Mouse (Mus musculus) cerebral cortex, adult 2 months (tissue): ENCODE data around the gene Calhm2.

Source experiments
- WGBS: fragments of 180-500 bp; shearing (Covaris S2); methylation state at CpG from one replicate; pipeline ENCODE4 v1.1.7; 2018; 5-methylcytosine and 5-hydroxymethylcytosine counted together

Calhm2 gene

GRCm38 (mm10) chr19:47067924-47068611 lies 70.0 kb downstream of the Calhm2 start:
- WGBS, result under 1% methylated on average over 66 of the region's 72 CpGs

DNA sequence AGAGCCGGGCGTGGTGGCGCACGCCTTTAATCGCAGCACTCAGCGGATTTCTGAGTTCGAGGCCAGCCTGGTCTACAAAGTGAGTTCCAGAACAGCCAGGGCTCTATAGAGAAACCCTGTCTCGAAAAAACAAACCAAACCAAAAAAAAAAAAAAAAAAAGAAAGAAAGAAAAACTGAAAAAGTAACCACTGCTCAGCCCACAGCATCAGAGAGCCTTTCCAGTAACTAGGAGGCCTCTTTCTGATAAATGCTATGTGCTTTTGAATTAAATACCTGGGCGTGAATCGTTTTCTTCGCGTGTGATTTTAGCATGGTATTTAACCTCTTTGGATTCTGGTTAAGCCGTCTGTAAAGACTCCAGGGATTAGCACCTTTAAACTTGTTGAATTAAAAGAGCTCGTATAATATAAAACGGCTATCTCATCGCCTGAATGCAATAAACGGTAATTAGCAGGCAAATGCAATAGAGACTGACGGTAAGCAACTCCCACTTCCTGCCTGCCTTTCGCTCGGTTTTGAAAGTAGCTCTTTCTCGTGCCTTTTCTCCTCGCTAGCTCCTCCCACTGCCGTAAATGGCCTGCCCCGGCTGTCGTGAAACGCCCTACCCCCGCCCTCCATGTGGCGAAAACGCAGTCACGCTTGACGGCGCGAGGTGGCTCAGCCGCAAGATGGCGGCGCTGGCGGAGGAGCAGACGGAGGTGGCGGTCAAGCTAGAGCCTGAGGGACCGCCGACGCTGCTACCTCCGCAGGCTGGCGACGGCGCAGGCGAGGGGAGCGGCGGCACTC lies 70.8 kb downstream of the Calhm2 start, which contains the start of gene Taf5:
TSS of gene Taf5 (plus strand) at position 651 of the 787 bp plus-strand sequence.
- WGBS, result 8% methylated on average over 49 of the region's 49 CpGs

DNA sequence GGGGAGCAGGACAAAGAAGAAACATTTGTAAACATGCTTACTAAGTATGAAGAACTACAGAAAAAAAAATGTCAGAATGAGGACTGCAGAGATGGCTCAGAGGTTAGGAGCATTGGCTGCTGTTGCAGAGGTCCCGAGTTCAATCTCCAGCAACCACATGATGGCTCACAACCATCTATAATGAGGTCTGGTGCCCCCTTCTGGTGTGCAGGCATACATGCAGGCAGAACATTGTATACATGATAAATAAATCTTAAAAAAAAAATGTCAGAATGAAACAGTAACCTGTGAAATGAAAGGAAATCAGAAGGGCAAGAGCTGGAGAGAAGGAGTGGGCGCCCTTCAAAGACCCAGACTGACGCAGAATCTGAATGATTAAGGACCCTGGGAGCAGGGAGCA lies 72.2 kb downstream of the Calhm2 start:
- 91% methylated on average over 3 of the region's 3 CpGs for WGBS

- 70% methylated on average over 1 of the region's 1 CpGs for WGBS
These were observed 80.4 kb downstream of the Calhm2 start for GRCm38 (mm10) chr19:47057684-47058083.
